Mouse (Mus musculus) regulatory T cell (primary cell): Measurements from ENCODE around the gene Tmem29.
"Not testable (repeated sequence)": the region's sequence is repeated elsewhere in the genome, so short reads cannot be mapped to it uniquely, and the experiment has no call there.

Experiments used
- in situ Hi-C: fragments of 300-600 bp; cut with MboI, MseI; formaldehyde crosslinking; loops from one replicate; pipeline ENCODE4 v1.15.1; 2025; ENCODE audit warnings: high pct_unique_total_duplicates

Gene Tmem29

GRCm38 (mm10) chrX:150458766-150459350 is at the start of gene Tmem29:
TSS of gene Tmem29 (minus strand) at chrX:150459154.
- in situ Hi-C loops, result loop anchor here (25.0 kb wide), 2 partner anchors 697 to 1672 kb away; no protein-coding TSS in a partner anchor

- in situ Hi-C loops, result loop anchor here (5.0 to 25.0 kb wide), 2 partner anchors 144 to 454 kb away; no protein-coding TSS in a partner anchor
Observed at GRCm38 (mm10) chrX:150508696-150509095, 49.7 kb upstream of the Tmem29 start.

- in situ Hi-C loops, result not testable (repeated sequence)
Observed at GRCm38 (mm10) chrX:150487811-150488210, 28.9 kb upstream of the Tmem29 start.

GRCm38 (mm10) chrX:150486314-150487030 is 27.5 kb upstream of the Tmem29 start:
- in situ Hi-C loops, result not testable (repeated sequence)

GRCm38 (mm10) chrX:150477854-150478780 is 19.2 kb upstream of the Tmem29 start:
- in situ Hi-C loops, result no loop called here

- in situ Hi-C loops, result loop anchor here (25.0 kb wide), 2 partner anchors 709 to 1684 kb away; no protein-coding TSS in a partner anchor
Observed at GRCm38 (mm10) chrX:150471416-150471815, 12.5 kb upstream of the Tmem29 start.

GRCm38 (mm10) chrX:150468266-150468665 is 9.3 kb upstream of the Tmem29 start:
- in situ Hi-C loops, result loop anchor here (25.0 kb wide), 2 partner anchors 706 to 1681 kb away; no protein-coding TSS in a partner anchor

GRCm38 (mm10) chrX:150466817-150467216 is 7.9 kb upstream of the Tmem29 start:
- in situ Hi-C loops, result loop anchor here (25.0 kb wide), 2 partner anchors 705 to 1680 kb away; no protein-coding TSS in a partner anchor

- in situ Hi-C loops, result loop anchor here (25.0 kb wide), 2 partner anchors 698 to 1673 kb away; no protein-coding TSS in a partner anchor
Observed at GRCm38 (mm10) chrX:150460143-150460542, 1.2 kb upstream of the Tmem29 start.

- in situ Hi-C loops, result loop anchor here (25.0 kb wide), 2 partner anchors 697 to 1672 kb away; no protein-coding TSS in a partner anchor
Observed at GRCm38 (mm10) chrX:150459411-150459927, 515 bp upstream of the Tmem29 start.

GRCm38 (mm10) chrX:150458136-150458535 is 818 bp downstream of the Tmem29 start:
- in situ Hi-C loops, result loop anchor here (25.0 kb wide), 2 partner anchors 696 to 1671 kb away; no protein-coding TSS in a partner anchor

- in situ Hi-C loops, result no loop called here
Observed at GRCm38 (mm10) chrX:150440505-150441338, 18.2 kb downstream of the Tmem29 start.

- in situ Hi-C loops, result no loop called here
Observed at GRCm38 (mm10) chrX:150436373-150436772, 22.6 kb downstream of the Tmem29 start.

- in situ Hi-C loops, result no loop called here
Observed at GRCm38 (mm10) chrX:150435367-150435766, 23.6 kb downstream of the Tmem29 start.

GRCm38 (mm10) chrX:150413505-150413904 is 45.4 kb downstream of the Tmem29 start:
- in situ Hi-C loops, result no loop called here
